Mouse (Mus musculus) CD4-positive, CD25-positive, alpha-beta regulatory T cell, adult 9 weeks (primary cell): ENCODE measurements around the gene Gm10521. TPM values are rescaled to one million over a fixed set of nuclear protein-coding genes. Genes with fewer than 3 reads are reported as not detected.

Experiments used
- polyA plus RNA-seq: library from polyadenylated mRNA; unstranded; fragments of 100-300 nt; shearing (Covaris generic); gene quantifications from one replicate; pipeline ENCODE4 v1.2.1, GENCODE M21; 2017

The Gm10521 gene
- polyA plus RNA-seq: 0.77 TPM

GRCm38 (mm10) chr1:171895364-171895763, at the start of gene Gm10521:
Gene Gm10521 (plus strand): TSS chr1:171895664.

GRCm38 (mm10) chr1:171917305-171918039, 22.0 kb downstream of the Gm10521 start, which contains the start of gene Slamf6:
Gene Slamf6 (plus strand): TSS chr1:171917515.

Other genes with a start within 250 kb of the Gm10521 start
- 17.8 TPM for gene Slamf7, start 242.6 kb upstream of the Gm10521 start, polyA plus RNA-seq
- gene Cd48, start 213.7 kb upstream of the Gm10521 start, polyA plus RNA-seq: 544 TPM
- gene Slamf1, start 128.5 kb upstream of the Gm10521 start, polyA plus RNA-seq: 97.2 TPM
- 161 TPM for gene Cd84, start 56.0 kb upstream of the Gm10521 start, polyA plus RNA-seq
- gene Slamf6, start 21.9 kb downstream of the Gm10521 start, polyA plus RNA-seq: 582 TPM
- 2.2 TPM for gene Vangl2, start 132.8 kb downstream of the Gm10521 start, polyA plus RNA-seq
- gene Nhlh1, start 161.9 kb downstream of the Gm10521 start, polyA plus RNA-seq: not detected
- gene Copa, start 186.9 kb downstream of the Gm10521 start, polyA plus RNA-seq: 258 TPM
- gene Ncstn, start 187.1 kb downstream of the Gm10521 start, polyA plus RNA-seq: 165 TPM
- gene Pex19, start 231.1 kb downstream of the Gm10521 start, polyA plus RNA-seq: 66.5 TPM